Mouse (Mus musculus) liver, postnatal 0 days (tissue): Measurements from ENCODE around the gene Ttll11.

Experiments
- CTCF ChIP-seq: sonication (generic); IDR thresholded peaks from 2 replicates; pipeline ENCODE4 v1.5.1; 2016; ENCODE audit warnings: antibody characterized with exemption, low read depth
- EP300 ChIP-seq: IDR thresholded peaks from 2 replicates; pipeline ENCODE4 v1.6.1; 2016; ENCODE audit warnings: antibody characterized with exemption, low read depth, mild to moderate bottlenecking

DNA sequence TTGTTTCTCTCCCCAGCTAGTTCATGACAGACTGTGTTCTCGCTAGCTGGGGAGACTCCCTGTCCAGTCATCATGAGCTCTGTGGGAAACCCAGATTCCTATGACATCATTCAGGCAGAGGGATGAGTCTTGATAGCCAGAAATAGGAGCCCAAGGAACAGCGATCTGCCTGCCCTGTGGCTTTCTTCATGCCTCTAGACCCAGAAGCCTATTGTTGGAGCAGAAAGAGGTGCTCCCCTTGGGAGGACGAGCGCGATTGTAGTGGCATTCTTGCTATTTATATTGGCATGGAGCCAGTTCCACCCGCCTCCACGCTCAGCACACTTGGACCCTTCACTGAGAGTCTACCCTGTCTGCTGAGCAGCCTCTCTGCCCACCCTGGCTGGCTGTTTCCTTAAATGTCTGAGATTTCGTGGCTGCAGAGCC, 265.0 kb downstream of the Ttll11 start:
- TF ChIP-seq CTCF (no peak), EP300 (no peak)
